Mouse (Mus musculus): ENCODE data around the gene Utp6. TPM values are rescaled to one million over a fixed set of nuclear protein-coding genes. Genes with fewer than 3 reads are reported as not detected.

The Utp6 gene
- total and polyA plus RNA-seq, 2 experiments = 4.2 to 26.6 TPM

DNA sequence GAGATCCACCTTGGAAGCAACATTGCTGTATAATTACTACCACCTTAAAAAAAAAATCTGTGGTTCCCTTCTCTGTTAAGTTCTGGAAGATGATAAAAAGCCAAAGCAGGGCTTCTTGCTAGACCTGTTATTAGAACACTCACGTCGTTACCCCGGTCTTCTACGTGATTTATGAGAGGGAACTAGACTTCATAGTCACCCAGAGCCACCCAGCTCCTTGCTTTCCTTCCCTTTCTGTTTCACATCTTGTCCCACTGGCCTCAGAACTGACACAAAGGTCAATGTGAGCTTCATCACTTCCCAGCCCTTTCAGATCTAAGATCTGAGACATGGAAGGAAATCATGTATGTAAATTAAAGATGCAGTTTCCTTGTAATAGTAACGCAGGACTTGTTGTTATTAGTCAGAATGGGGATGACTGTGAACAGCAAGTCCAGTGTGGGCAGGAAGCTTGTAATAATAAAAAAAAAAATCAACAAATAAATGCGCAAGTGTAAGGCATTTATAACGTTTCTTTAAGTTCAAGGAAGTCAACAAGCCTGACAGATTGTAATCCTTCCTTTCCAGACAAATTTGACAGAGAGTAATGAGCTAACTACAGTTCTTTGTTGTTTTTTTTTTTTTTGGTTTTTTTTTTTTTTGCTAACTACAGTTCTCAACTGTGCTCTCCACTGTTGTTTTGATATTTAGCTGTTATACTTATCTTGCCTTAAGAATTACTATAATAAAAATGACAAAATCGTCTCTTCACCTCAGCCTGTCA lies 1.2 kb upstream of the Utp6 start:
- WGBS = 60% methylated on average over 8 of the region's 8 CpGs
- no peak overlapping the region for H3K27ac ChIP-seq (replicated peaks; ENCODE audit: insufficient read depth, low read depth, low read length)

DNA sequence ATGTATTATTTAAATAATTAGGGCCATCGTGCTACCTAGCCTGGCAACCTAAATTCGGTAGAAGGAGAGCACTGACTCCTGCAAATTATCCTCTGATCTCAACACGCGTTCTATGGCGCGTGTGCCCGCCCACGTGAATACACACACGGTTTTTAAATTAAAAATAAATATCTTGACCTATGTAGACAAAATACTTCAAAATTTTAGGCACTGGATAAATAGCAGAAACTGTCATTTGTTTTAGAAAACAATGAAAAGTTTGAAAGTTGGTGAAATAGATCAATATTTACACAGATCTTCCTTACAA lies 640 bp upstream of the Utp6 start:
- WGBS = 4% methylated on average over 9 of the region's 9 CpGs
- H3K27me3 ChIP-seq (ENCODE audit: control insufficient read depth, insufficient read depth, low read length) = no peaks in the 10 kb centered on the region
- no peak overlapping the region for H3K9ac ChIP-seq (ENCODE audit: low read depth, low read length)
- no peak for DNase-seq (ENCODE audit: extremely low read depth, low read depth, low spot score)
- no peak for TF ChIP-seq CTCF (IDR thresholded peaks at IDR 0.05; ENCODE audit: low read depth, low read length)
- no peak for TF ChIP-seq POLR2A (IDR thresholded peaks at IDR 0.05; ENCODE audit: extremely low read depth, insufficient read depth, low read length)
- H3K79me2 ChIP-seq (ENCODE audit: control insufficient read depth, insufficient read depth, low read length) = no peaks in the 10 kb centered on the region; the same call in 1 of the 2 replicates
- peaks cover 11% of the 10 kb centered on the region for H3K36me3 ChIP-seq (ENCODE audit: control insufficient read depth, insufficient read depth, low read length)
- peak overlapping the region; percentile 54; the same call in 1 of the 2 replicates for H3K4me3 ChIP-seq (ENCODE audit: insufficient read depth, low read depth, low read length)
- H3K4me1 ChIP-seq (ENCODE audit: control insufficient read depth, insufficient read depth, low read length) = peaks cover 3% of the 10 kb centered on the region; the same call in 1 of the 2 replicates
- H3K27ac ChIP-seq (replicated peaks; ENCODE audit: insufficient read depth, low read depth, low read length) = no peak overlapping the region

More for the DNA sequence above, 1.2 kb upstream of the Utp6 start:
- Histone ChIP-seq H3K4me1 (ENCODE audit: control insufficient read depth, insufficient read depth, low read length) (peaks cover 3% of the 10 kb centered on the region; the same call in 1 of the 2 replicates), H3K36me3 (ENCODE audit: control insufficient read depth, insufficient read depth, low read length) (peaks cover 7% of the 10 kb centered on the region), H3K9ac (ENCODE audit: low read depth, low read length) (no peak overlapping the region), H3K27me3 (ENCODE audit: control insufficient read depth, insufficient read depth, low read length) (no peaks in the 10 kb centered on the region), H3K4me3 (ENCODE audit: insufficient read depth, low read depth, low read length) (no peak overlapping the region), H3K79me2 (ENCODE audit: control insufficient read depth, insufficient read depth, low read length) (no peaks in the 10 kb centered on the region; the same call in 1 of the 2 replicates)
- TF ChIP-seq CTCF (IDR thresholded peaks at IDR 0.05; ENCODE audit: low read depth, low read length) (no peak), POLR2A (IDR thresholded peaks at IDR 0.05; ENCODE audit: extremely low read depth, insufficient read depth, low read length) (no peak)
- DNase-seq (ENCODE audit: extremely low read depth, low read depth, low spot score) = peak; percentile 10

DNA sequence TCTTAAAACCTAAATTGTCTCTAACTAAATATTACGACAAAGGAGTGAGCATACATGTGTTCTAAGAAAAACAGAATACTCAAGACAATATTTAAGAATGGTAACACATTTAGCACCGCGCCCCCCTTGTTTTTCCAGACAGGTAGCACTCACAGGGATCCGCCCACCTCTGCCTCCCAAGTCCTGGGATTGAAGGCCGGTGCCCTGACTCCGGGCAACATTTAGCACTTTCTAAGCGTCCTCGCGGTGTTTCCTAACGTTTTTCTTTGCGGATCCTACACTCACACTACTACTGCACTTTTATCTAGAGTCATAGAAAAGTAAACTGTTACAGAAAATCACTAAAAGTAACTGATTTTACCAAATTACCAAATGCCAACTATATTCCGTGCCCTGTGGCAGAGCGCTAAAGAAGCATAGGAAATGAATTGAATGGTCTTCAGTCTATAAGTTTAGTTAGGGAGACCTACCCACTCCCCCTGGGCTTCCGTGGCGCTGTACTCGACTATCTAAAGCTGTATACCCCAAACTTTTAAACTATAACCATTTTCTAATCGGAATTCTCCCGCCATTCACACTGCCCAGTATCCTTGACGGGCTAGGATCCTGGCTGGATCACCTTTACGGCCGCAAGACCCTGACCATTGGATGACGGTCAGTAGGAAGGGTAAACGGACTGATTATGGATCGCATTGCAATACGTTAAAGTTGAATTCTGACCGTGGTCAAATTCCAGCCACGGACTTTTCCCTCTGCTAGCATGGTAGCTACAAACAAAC lies 655 bp downstream of the Utp6 start:
- WGBS = 7% methylated on average over 27 of the region's 27 CpGs
- Histone ChIP-seq H3K9ac (ENCODE audit: low read depth, low read length) (peak overlapping the region; percentile 64), H3K27me3 (ENCODE audit: control insufficient read depth, insufficient read depth, low read length) (no peaks in the 10 kb centered on the region), H3K4me3 (ENCODE audit: insufficient read depth, low read depth, low read length) (peak overlapping the region; percentile 71), H3K27ac (replicated peaks; ENCODE audit: insufficient read depth, low read depth, low read length) (peak overlapping the region; percentile 14), H3K79me2 (ENCODE audit: control insufficient read depth, insufficient read depth, low read length) (no peaks in the 10 kb centered on the region; the same call in 1 of the 2 replicates), H3K4me1 (ENCODE audit: control insufficient read depth, insufficient read depth, low read length) (peaks cover 3% of the 10 kb centered on the region; the same call in 1 of the 2 replicates), H3K36me3 (ENCODE audit: control insufficient read depth, insufficient read depth, low read length) (peaks cover 18% of the 10 kb centered on the region)
- no peak for TF ChIP-seq POLR2A (IDR thresholded peaks at IDR 0.05; ENCODE audit: extremely low read depth, insufficient read depth, low read length)
- TF ChIP-seq CTCF (IDR thresholded peaks at IDR 0.05; ENCODE audit: low read depth, low read length) = no peak
- no peak for DNase-seq (ENCODE audit: extremely low read depth, low read depth, low spot score)

DNA sequence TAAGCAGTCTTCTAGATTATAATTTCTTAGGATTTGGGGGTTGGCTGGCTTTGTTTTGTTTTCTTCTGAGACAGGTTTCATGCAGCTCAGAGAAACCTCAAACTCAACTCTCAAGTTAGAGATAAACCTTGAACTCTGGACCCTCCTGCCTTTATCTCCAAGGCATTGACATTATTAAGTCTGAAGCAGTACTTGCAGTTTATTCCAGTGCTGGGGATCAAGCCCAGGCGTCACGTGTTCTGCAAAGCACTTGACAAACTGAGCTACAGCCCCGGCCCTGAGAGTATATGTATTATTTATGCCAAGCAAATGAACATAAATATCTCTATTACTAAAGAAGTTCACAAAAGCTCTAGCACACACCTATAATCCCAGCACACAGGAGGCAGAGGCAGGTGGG lies 14.9 kb downstream of the Utp6 start:
- WGBS = 98% methylated on average over 3 of the region's 3 CpGs
- Histone ChIP-seq H3K4me1 (ENCODE audit: control insufficient read depth, insufficient read depth, low read length) (no peaks in the 10 kb centered on the region), H3K36me3 (ENCODE audit: control insufficient read depth, insufficient read depth, low read length) (peaks cover 64% of the 10 kb centered on the region)

DNA sequence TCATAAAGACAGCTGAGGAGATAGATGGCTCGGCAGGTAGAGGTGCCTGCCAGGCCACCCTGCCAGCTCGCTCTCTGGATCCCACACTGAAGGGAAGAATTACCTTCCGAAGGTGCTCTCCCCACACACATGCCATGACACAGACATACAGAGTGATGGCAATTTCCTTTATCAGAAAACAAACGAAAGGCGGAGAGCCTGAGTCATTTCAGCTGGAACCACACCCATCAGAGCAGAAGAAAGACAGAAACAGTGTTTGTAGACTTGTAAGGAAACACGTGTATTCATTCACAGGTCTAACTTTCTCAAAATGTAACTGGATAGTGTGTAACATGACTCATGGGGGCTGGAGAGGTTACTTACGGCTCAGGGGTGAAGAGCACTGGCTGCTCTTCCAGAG lies 18.6 kb downstream of the Utp6 start:
- H3K27me3 ChIP-seq (ENCODE audit: control insufficient read depth, insufficient read depth, low read length) = no peaks in the 10 kb centered on the region
- no peak for DNase-seq (ENCODE audit: extremely low read depth, low read depth, low spot score)
- no peak overlapping the region for H3K27ac ChIP-seq (replicated peaks; ENCODE audit: insufficient read depth, low read depth, low read length)
- no peak for TF ChIP-seq CTCF (IDR thresholded peaks at IDR 0.05; ENCODE audit: low read depth, low read length)
- TF ChIP-seq POLR2A (IDR thresholded peaks at IDR 0.05; ENCODE audit: extremely low read depth, insufficient read depth, low read length) = no peak
- no peaks in the 10 kb centered on the region for H3K79me2 ChIP-seq (ENCODE audit: control insufficient read depth, insufficient read depth, low read length)
- H3K4me3 ChIP-seq (ENCODE audit: insufficient read depth, low read depth, low read length) = no peak overlapping the region
- H3K9ac ChIP-seq (ENCODE audit: low read depth, low read length) = no peak overlapping the region
- 89% methylated on average over 7 of the region's 7 CpGs for WGBS
- no peaks in the 10 kb centered on the region for H3K4me1 ChIP-seq (ENCODE audit: control insufficient read depth, insufficient read depth, low read length)
- peaks cover 58% of the 10 kb centered on the region for H3K36me3 ChIP-seq (ENCODE audit: control insufficient read depth, insufficient read depth, low read length)

More for the DNA sequence above, 14.9 kb downstream of the Utp6 start:
- Histone ChIP-seq H3K4me3 (ENCODE audit: insufficient read depth, low read depth, low read length) (no peak overlapping the region), H3K27ac (replicated peaks; ENCODE audit: insufficient read depth, low read depth, low read length) (no peak overlapping the region), H3K79me2 (ENCODE audit: control insufficient read depth, insufficient read depth, low read length) (no peaks in the 10 kb centered on the region), H3K27me3 (ENCODE audit: control insufficient read depth, insufficient read depth, low read length) (no peaks in the 10 kb centered on the region), H3K9ac (ENCODE audit: low read depth, low read length) (no peak overlapping the region)
- no peak for DNase-seq (ENCODE audit: extremely low read depth, low read depth, low spot score)
- no peak for TF ChIP-seq POLR2A (IDR thresholded peaks at IDR 0.05; ENCODE audit: extremely low read depth, insufficient read depth, low read length)

All from liver, adult 2 months (tissue).